Comparison of ENCODE assay signal across 8 mouse cellular contexts in genomic region chr6:6881638-6882190, GRCm38 (mm10). TPM values are rescaled to one million over a fixed set of nuclear protein-coding genes. Genes with fewer than 3 reads are reported as not detected.
DNase-seq lines count a peak whose midpoint lies in the region; ATAC-seq and TF ChIP-seq lines count a peak whose summit lies in the region.

Dlx5 (minus strand) TSS chr6:6882085.

- peak; percentile 6; the same call in 1 of the 2 replicates for ATAC-seq in granulocyte monocyte progenitor cell, adult 5-6 weeks (replicated peaks; ENCODE audit: poor library complexity, severe bottlenecking)
- ATAC-seq in midbrain, embryonic 13.5 days: peak; percentile 73

- no peaks in the 10 kb centered on the region for H3K9me3 ChIP-seq in midbrain, embryonic 13.5 days

- H3K9ac ChIP-seq in midbrain, embryonic 13.5 days (replicated peaks): peak within 1 kb of the TSS; percentile 55

- peak within 1 kb of the TSS; percentile 38 for H3K4me3 ChIP-seq in bone marrow macrophage, adult 2 months (ENCODE audit: insufficient read depth, low read length)
- H3K4me3 ChIP-seq in midbrain, embryonic 13.5 days (replicated peaks): peak within 1 kb of the TSS; percentile 46

- 0% methylated on average over 33 of the region's 42 CpGs for WGBS in midbrain, embryonic 13.5 days

- H3K36me3 ChIP-seq in midbrain, embryonic 13.5 days: no peaks in the 10 kb centered on the region

- no peak for TF ChIP-seq POLR2A in bone marrow macrophage, adult 2 months (IDR thresholded peaks at IDR 0.05; ENCODE audit: borderline replicate concordance, low read depth, low read length)

- H3K4me1 ChIP-seq in bone marrow macrophage, adult 2 months (ENCODE audit: control insufficient read depth, insufficient read depth, low read length): peaks cover 8% of the 10 kb centered on the region
- H3K4me1 ChIP-seq in midbrain, embryonic 13.5 days (replicated peaks): peaks cover 30% of the 10 kb centered on the region

- DNase-seq in gastrocnemius, postnatal 25 days: peak; percentile 18
- DNase-seq in gastrocnemius, postnatal 10 days: no peak
- peak; percentile 48 for DNase-seq in kidney, postnatal 14 days
- DNase-seq in spleen, postnatal 10 days (ENCODE audit: low spot score in 2 of 2): no peak
- DNase-seq in thymus, adult 18-20 months: no peak

- no peak within 1 kb of the TSS for H3K27ac ChIP-seq in bone marrow macrophage, adult 2 months (ENCODE audit: insufficient read depth, low read depth, low read length)
- H3K27ac ChIP-seq in midbrain, embryonic 13.5 days: peak within 1 kb of the TSS; percentile 66

- H3K4me2 ChIP-seq in midbrain, embryonic 13.5 days (replicated peaks): peak within 1 kb of the TSS; percentile 80

- peaks cover 84% of the 10 kb centered on the region for H3K27me3 ChIP-seq in midbrain, embryonic 13.5 days

- TF ChIP-seq CTCF in bone marrow macrophage, adult 2 months (IDR thresholded peaks at IDR 0.05; ENCODE audit: low read depth, low read length): no peak

RNA-seq across cellular contexts. Expression of gene Dlx5, which starts in this region (rescaled TPM):
- not detected for total RNA-seq in gastrocnemius, postnatal 25 days (2021)
- 1 to 10 TPM in 1 of 2 experiments, not detected in 1; 1.9 TPM for total RNA-seq in gastrocnemius, postnatal 10 days (2021)
- 0.42 TPM in 1 of 2 replicates, not detected in the other for polyA plus RNA-seq in bone marrow macrophage, adult 2 months (2012; ENCODE audit: insufficient read depth, insufficient read length, missing spikeins)
- total RNA-seq in granulocyte monocyte progenitor cell, adult 5-6 weeks (2014; fragmentation: Nextera tagmentation): not detected in 2 replicates
- total RNA-seq in granulocyte monocyte progenitor cell, adult 5-6 weeks (2017): not detected in 2 replicates
- 22.4 and 22.9 TPM in 2 replicates for polyA plus RNA-seq in midbrain, embryonic 13.5 days (2015; fragmentation: Nextera tagmentation; extraction: Ambion mirVana)

Comparison
In these comparisons a context has a peak if more than half of its experiments do, and no peak if none do; other contexts are left out.
1. RNA of gene Dlx5 (polyA plus RNA-seq): 22.4 to 22.9 TPM in midbrain, embryonic 13.5 days; 0.42 TPM in bone marrow macrophage, adult 2 months; every median in the first group is over 10 times any median in the second.
2. Peak in DNase-seq in gastrocnemius, postnatal 25 days; RNA of the gene not detected or under 1 TPM.
3. Peak in ATAC-seq in granulocyte monocyte progenitor cell, adult 5-6 weeks; RNA of the gene not detected or under 1 TPM.